ENCODE assay signal across 10 mouse cellular contexts in genomic region chr1:155560021-155560420, GRCm38 (mm10). TPM values are rescaled to one million over a fixed set of nuclear protein-coding genes. Genes with fewer than 3 reads are reported as not detected.
DNase-seq lines count a peak whose midpoint lies in the region; ATAC-seq and TF ChIP-seq lines count a peak whose summit lies in the region.
"Had no signal": no experiment of that assay in that cellular context is flagged by ENCODE, and none has a peak within 500 bp of the region (broad histone marks: within the 10 kb centered on the region; RNA-seq: fewer than 3 reads in every experiment).

No protein-coding gene starts in this region.

- no peak for TF ChIP-seq EP300 in stomach, postnatal 0 days (optimal IDR thresholded peaks at IDR 0.05)

- no peak for ATAC-seq in hindbrain, embryonic 11.5 days (ENCODE audit: low FRiP score)
- no peak for ATAC-seq in stomach, embryonic 14.5 days (ENCODE audit: insufficient number of reproducible peaks, insufficient read depth, low FRiP score, low read depth)
- no peak for ATAC-seq in stomach, postnatal 0 days (ENCODE audit: low FRiP score, low TSS enrichment)
- no peak for ATAC-seq in liver, embryonic 12.5 days
- no peak for ATAC-seq in megakaryocyte-erythroid progenitor cell, adult 5-6 weeks (replicated peaks; ENCODE audit: low FRiP score, low TSS enrichment, poor library complexity, severe bottlenecking)

- H3K9me3 ChIP-seq in hindbrain, embryonic 10.5 days: no peaks in the 10 kb centered on the region
- H3K9me3 ChIP-seq in hindbrain, embryonic 11.5 days (ENCODE audit: control insufficient read depth, low read length): no peaks in the 10 kb centered on the region
- H3K9me3 ChIP-seq in stomach, embryonic 14.5 days (ENCODE audit: control insufficient read depth, low read depth, low read length): no peaks in the 10 kb centered on the region
- H3K9me3 ChIP-seq in stomach, postnatal 0 days (ENCODE audit: control insufficient read depth, low read length): no peaks in the 10 kb centered on the region
- no peaks in the 10 kb centered on the region for H3K9me3 ChIP-seq in liver, embryonic 12.5 days (replicated peaks)

- TF ChIP-seq CTCF in stomach, postnatal 0 days (IDR thresholded peaks at IDR 0.05; ENCODE audit: low read depth): no peak

- no peak for DNase-seq in hindbrain, embryonic 10.5 days (ENCODE audit: low spot score)
- no peak for DNase-seq in hindbrain, embryonic 11.5 days (ENCODE audit: low spot score)
- no peak for DNase-seq in stomach, postnatal 0 days (ENCODE audit: low spot score)
- DNase-seq in cerebellum, postnatal 10 days: no peak
- DNase-seq in adrenal gland, postnatal 10 days: no peak
- DNase-seq: kidney, adult 8-10 months; right cerebral cortex, postnatal 25 days had no signal

- H3K4me1 ChIP-seq in hindbrain, embryonic 10.5 days (replicated peaks): peaks cover 32% of the 10 kb centered on the region
- H3K4me1 ChIP-seq in hindbrain, embryonic 11.5 days (replicated peaks; ENCODE audit: control insufficient read depth, insufficient read depth, low read length): no peaks in the 10 kb centered on the region
- peaks cover 7% of the 10 kb centered on the region; the same call in 1 of the 2 replicates for H3K4me1 ChIP-seq in stomach, embryonic 14.5 days (ENCODE audit: control insufficient read depth, insufficient read depth, low read length)
- H3K4me1 ChIP-seq in stomach, postnatal 0 days (replicated peaks; ENCODE audit: control insufficient read depth, insufficient read depth): no peaks in the 10 kb centered on the region
- peaks cover 45% of the 10 kb centered on the region for H3K4me1 ChIP-seq in liver, embryonic 12.5 days

- 0 out of 2 replicates have a peak overlapping the region, but pooled peaks have one; percentile 83 for H3K4me3 ChIP-seq in hindbrain, embryonic 10.5 days
- H3K4me3 ChIP-seq in hindbrain, embryonic 11.5 days (ENCODE audit: low read depth, low read length): no peak overlapping the region
- H3K4me3 ChIP-seq in stomach, embryonic 14.5 days (ENCODE audit: low read depth, low read length): no peak overlapping the region; the same call in 1 of the 2 replicates
- no peak overlapping the region for H3K4me3 ChIP-seq in stomach, postnatal 0 days (ENCODE audit: low read depth, low read length)
- H3K4me3 ChIP-seq in liver, embryonic 12.5 days: peak overlapping the region; percentile 99

- 86% methylated on average over 4 of the region's 4 CpGs for WGBS in hindbrain, embryonic 10.5 days
- 87% methylated on average over 4 of the region's 4 CpGs for WGBS in hindbrain, embryonic 11.5 days
- 86% methylated on average over 4 of the region's 4 CpGs for WGBS in stomach, embryonic 14.5 days
- WGBS in stomach, postnatal 0 days: 81% methylated on average over 4 of the region's 4 CpGs
- WGBS in liver, embryonic 12.5 days (ENCODE audit: insufficient replicate concordance): 71% methylated on average over 4 of the region's 4 CpGs

- no peak overlapping the region for H3K9ac ChIP-seq in hindbrain, embryonic 11.5 days (ENCODE audit: low read depth, low read length)
- no peak overlapping the region for H3K9ac ChIP-seq in stomach, embryonic 14.5 days (replicated peaks; ENCODE audit: low read depth, low read length)
- no peak overlapping the region for H3K9ac ChIP-seq in stomach, postnatal 0 days (ENCODE audit: low read length)
- H3K9ac ChIP-seq in liver, embryonic 12.5 days: no peak overlapping the region

- H3K36me3 ChIP-seq in hindbrain, embryonic 10.5 days: peaks cover 3% of the 10 kb centered on the region; the same call in 1 of the 2 replicates
- no peaks in the 10 kb centered on the region for H3K36me3 ChIP-seq in hindbrain, embryonic 11.5 days (ENCODE audit: control insufficient read depth, insufficient read depth, low read length)
- H3K36me3 ChIP-seq in stomach, embryonic 14.5 days (ENCODE audit: control insufficient read depth, insufficient read depth, low read length): no peaks in the 10 kb centered on the region
- no peaks in the 10 kb centered on the region for H3K36me3 ChIP-seq in stomach, postnatal 0 days (ENCODE audit: control insufficient read depth, insufficient read depth, low read length)
- H3K36me3 ChIP-seq in liver, embryonic 12.5 days: peaks cover 7% of the 10 kb centered on the region

- H3K4me2 ChIP-seq in hindbrain, embryonic 11.5 days (replicated peaks; ENCODE audit: low read depth, low read length): no peak overlapping the region
- 0 out of 2 replicates have a peak overlapping the region, but pooled peaks have one; percentile 84 for H3K4me2 ChIP-seq in stomach, embryonic 14.5 days (replicated peaks; ENCODE audit: low read depth, low read length)
- H3K4me2 ChIP-seq in stomach, postnatal 0 days (replicated peaks; ENCODE audit: low read depth): no peak overlapping the region
- peak overlapping the region; percentile 80 for H3K4me2 ChIP-seq in liver, embryonic 12.5 days

- H3K27ac ChIP-seq in hindbrain, embryonic 10.5 days: no peak overlapping the region
- no peak overlapping the region for H3K27ac ChIP-seq in hindbrain, embryonic 11.5 days (ENCODE audit: low read depth, low read length)
- H3K27ac ChIP-seq in stomach, embryonic 14.5 days (ENCODE audit: low read length): no peak overlapping the region
- H3K27ac ChIP-seq in stomach, postnatal 0 days (replicated peaks): no peak overlapping the region
- no peak overlapping the region for H3K27ac ChIP-seq in liver, embryonic 12.5 days

- H3K27me3 ChIP-seq in hindbrain, embryonic 10.5 days (ENCODE audit: insufficient read depth, poor library complexity, severe bottlenecking): no peaks in the 10 kb centered on the region
- no peaks in the 10 kb centered on the region for H3K27me3 ChIP-seq in hindbrain, embryonic 11.5 days (ENCODE audit: control insufficient read depth, insufficient read depth, low read length)
- no peaks in the 10 kb centered on the region for H3K27me3 ChIP-seq in stomach, embryonic 14.5 days (ENCODE audit: control insufficient read depth, insufficient read depth, low read length)
- H3K27me3 ChIP-seq in stomach, postnatal 0 days (ENCODE audit: control insufficient read depth, insufficient read depth, low read length): no peaks in the 10 kb centered on the region
- no peaks in the 10 kb centered on the region for H3K27me3 ChIP-seq in liver, embryonic 12.5 days (replicated peaks)

RNA-seq across cellular contexts. Expression of gene Acbd6, which starts 2.1 kb away (rescaled TPM):
- 72.8 and 83.6 TPM in 2 replicates for polyA plus RNA-seq in hindbrain, embryonic 10.5 days (2016; fragmentation: Nextera tagmentation; extraction: Ambion mirVana)
- 70.9 and 79.9 TPM in 2 replicates for polyA plus RNA-seq in hindbrain, embryonic 11.5 days (2014; fragmentation: Nextera tagmentation; extraction: Ambion mirVana)
- 68.6 and 69.1 TPM in 2 replicates for polyA plus RNA-seq in stomach, embryonic 14.5 days (2014; fragmentation: Nextera tagmentation; extraction: Ambion mirVana)
- polyA plus RNA-seq in stomach, postnatal 0 days (2015; fragmentation: Nextera tagmentation; extraction: Ambion mirVana): 55.9 and 57.6 TPM in 2 replicates
- polyA plus RNA-seq in liver, embryonic 12.5 days (2016; fragmentation: Nextera tagmentation; extraction: Ambion mirVana): 87.7 and 88.9 TPM in 2 replicates
- total RNA-seq in adrenal gland, postnatal 10 days (2021): 10 to 100 TPM; 76.9 to 83.9 TPM
- 57.0 and 70.9 TPM in 2 replicates for total RNA-seq in megakaryocyte-erythroid progenitor cell, adult 5-6 weeks (2014; fragmentation: Nextera tagmentation)
- total RNA-seq in megakaryocyte-erythroid progenitor cell, adult 5-6 weeks (2017): 18.9 and 44.0 TPM in 2 replicates

Comparison
In these comparisons a context has a peak if more than half of its experiments do, and no peak if none do; other contexts are left out.
1. H3K4me3 ChIP-seq: peak in hindbrain, embryonic 10.5 days (single experiment) and liver, embryonic 12.5 days (single experiment); none in hindbrain, embryonic 11.5 days (single experiment), stomach, embryonic 14.5 days (single experiment) and stomach, postnatal 0 days (single experiment).
2. H3K4me2 ChIP-seq: peak in stomach, embryonic 14.5 days (single experiment) and liver, embryonic 12.5 days (single experiment); none in hindbrain, embryonic 11.5 days (single experiment) and stomach, postnatal 0 days (single experiment).